Mouse (Mus musculus) adrenal gland, postnatal 4 days (tissue): Measurements from ENCODE around the gene Mrpl34. TPM values are rescaled to one million over a fixed set of nuclear protein-coding genes. Genes with fewer than 3 reads are reported as not detected.
"Not testable (repeated sequence)": the region's sequence is repeated elsewhere in the genome, so short reads cannot be mapped to it uniquely, and the experiment has no call there.

Experiments
- DNase-seq, 2 experiments: peaks; one replicate each; pipeline ENCODE4 v3.0.0; 2021 to 2022; ENCODE audit warnings: low spot score in 2 of 2, mixed read lengths in 2 of 2
- long read RNA-seq, 2 experiments: library from polyadenylated mRNA; stranded (forward); transcript quantifications; one replicate each; pipeline ENCODE4 v2.0.0; 2021
- total RNA-seq, 2 experiments: library from RNA; stranded (reverse); gene quantifications; 2 replicates each; pipeline ENCODE4 v1.2.3; 2021

Mrpl34 gene
- total RNA-seq, result 10 to 100 TPM; 87.7 to 89.8 TPM
- long read RNA-seq, experiment 1, transcript Mrpl34-201 (2 exons, 607 nt), result major isoform, 69 of 71 reads
- long read RNA-seq, experiment 1, partial matches to known transcripts, result 0 of 71 reads
- long read RNA-seq, experiment 1, other reads (novel, unspliced or antisense), result 2 of 71 reads
- long read RNA-seq, experiment 2, transcript Mrpl34-201 (2 exons, 607 nt), result major isoform, 54 of 56 reads
- long read RNA-seq, experiment 2, partial matches to known transcripts, result 2 of 56 reads
- long read RNA-seq, experiment 2, other reads (novel, unspliced or antisense), result 0 of 56 reads

GRCm38 (mm10) chr8:71464513-71465500 lies at the start of gene Mrpl34:
Gene Mrpl34, plus strand, starts transcription at chr8:71464959.
- DNase-seq, result peak; percentile 89 to 96

- no peak for DNase-seq
These were observed 42.6 kb upstream of the Mrpl34 start for GRCm38 (mm10) chr8:71422121-71422520.

- not testable (repeated sequence) for DNase-seq
These were observed 31.8 kb upstream of the Mrpl34 start for GRCm38 (mm10) chr8:71432935-71433334.

- no peak for DNase-seq
These were observed 27.7 kb upstream of the Mrpl34 start for GRCm38 (mm10) chr8:71437041-71437440.

- DNase-seq, result no peak
These were observed 23.4 kb upstream of the Mrpl34 start for GRCm38 (mm10) chr8:71441404-71441803.

- DNase-seq, result no peak
These were observed 19.7 kb upstream of the Mrpl34 start for GRCm38 (mm10) chr8:71445096-71445495.

GRCm38 (mm10) chr8:71451337-71451736 lies 13.4 kb upstream of the Mrpl34 start:
- DNase-seq, result no peak

- no peak for DNase-seq
These were observed 13.0 kb upstream of the Mrpl34 start for GRCm38 (mm10) chr8:71451777-71452176.

GRCm38 (mm10) chr8:71452669-71453068 lies 12.1 kb upstream of the Mrpl34 start:
- DNase-seq, result no peak

GRCm38 (mm10) chr8:71454668-71455067 lies 10.1 kb upstream of the Mrpl34 start:
- DNase-seq, result no peak

GRCm38 (mm10) chr8:71456906-71457305 lies 7.9 kb upstream of the Mrpl34 start:
- DNase-seq, result no peak

- no peak for DNase-seq
These were observed 7.0 kb upstream of the Mrpl34 start for GRCm38 (mm10) chr8:71457659-71458270.

- no peak for DNase-seq
These were observed 4.0 kb upstream of the Mrpl34 start for GRCm38 (mm10) chr8:71460716-71461115.

GRCm38 (mm10) chr8:71461152-71461840 lies 3.5 kb upstream of the Mrpl34 start:
- DNase-seq, result no peak

- no peak for DNase-seq
These were observed 2.6 kb upstream of the Mrpl34 start for GRCm38 (mm10) chr8:71462191-71462590.

- no peak for DNase-seq
These were observed 2.0 kb upstream of the Mrpl34 start for GRCm38 (mm10) chr8:71462786-71463185.

- peak; percentile 96 to 97 for DNase-seq
These were observed 1.3 kb upstream of the Mrpl34 start, which contains the start of gene Abhd8 for GRCm38 (mm10) chr8:71463188-71464033. Gene Abhd8, minus strand, starts transcription at chr8:71463655.

- no peak for DNase-seq
These were observed 974 bp downstream of the Mrpl34 start for GRCm38 (mm10) chr8:71465733-71466132.

GRCm38 (mm10) chr8:71466198-71466597 lies 1.4 kb downstream of the Mrpl34 start:
- DNase-seq, result no peak

- DNase-seq, result no peak
These were observed 2.4 kb downstream of the Mrpl34 start for GRCm38 (mm10) chr8:71467201-71467600.
